Mouse (Mus musculus): ENCODE measurements around the gene Mlh3. TPM values are rescaled to one million over a fixed set of nuclear protein-coding genes. Genes with fewer than 3 reads are reported as not detected.
A peak's percentile ranks its signal among the peaks of the same experiment; 100 is the strongest.

Gene Mlh3
- polyA plus RNA-seq, 1 experiment from 2014 or later = 7.1 TPM

- DNase-seq (ENCODE audit: low spot score) (peak; percentile 52), ATAC-seq (replicated peaks; ENCODE audit: low FRiP score, low read depth) (no peak)
- Histone ChIP-seq H3K36me3 (ENCODE audit: insufficient read depth, low read length) (no peaks in the 10 kb centered on the region), H3K9me3 (replicated peaks; ENCODE audit: low read length) (no peaks in the 10 kb centered on the region), H3K4me2 (ENCODE audit: low read length) (no peak overlapping the region), H3K4me1 (replicated peaks; ENCODE audit: insufficient read depth, low read length) (peaks cover 11% of the 10 kb centered on the region), H3K4me3 (replicated peaks; ENCODE audit: low read depth, low read length) (no peak overlapping the region), H3K27me3 (ENCODE audit: insufficient read depth, low read length) (no peaks in the 10 kb centered on the region), H3K27ac (peak overlapping the region; percentile 31; the same call in 1 of the 2 replicates), H3K9ac (ENCODE audit: low read depth, low read length) (no peak overlapping the region)
- WGBS = 20% methylated on average over 4 of the region's 4 CpGs
- no peak for TF ChIP-seq CTCF (IDR thresholded peaks at IDR 0.05; ENCODE audit: low read depth)
These were observed 75.8 kb downstream of the Mlh3 start for GRCm38 (mm10) chr12:85194623-85195018.

GRCm38 (mm10) chr12:85193923-85194622 lies 76.3 kb downstream of the Mlh3 start:
- no peak overlapping the region for H3K4me3 ChIP-seq (replicated peaks; ENCODE audit: low read depth, low read length)
- TF ChIP-seq CTCF (IDR thresholded peaks at IDR 0.05; ENCODE audit: low read depth) = no peak
- no peaks in the 10 kb centered on the region for H3K36me3 ChIP-seq (ENCODE audit: insufficient read depth, low read length)
- H3K9me3 ChIP-seq (replicated peaks; ENCODE audit: low read length) = no peaks in the 10 kb centered on the region
- 89% methylated on average over 11 of the region's 11 CpGs for WGBS
- ATAC-seq (replicated peaks; ENCODE audit: low FRiP score, low read depth) = no peak
- H3K27me3 ChIP-seq (ENCODE audit: insufficient read depth, low read length) = no peaks in the 10 kb centered on the region
- no peak overlapping the region for H3K9ac ChIP-seq (ENCODE audit: low read depth, low read length)
- no peak overlapping the region for H3K27ac ChIP-seq
- H3K4me2 ChIP-seq (ENCODE audit: low read length) = no peak overlapping the region
- peaks cover 11% of the 10 kb centered on the region for H3K4me1 ChIP-seq (replicated peaks; ENCODE audit: insufficient read depth, low read length)
- no peak for DNase-seq (ENCODE audit: low spot score)

- WGBS = 84% methylated on average over 10 of the region's 10 CpGs
- no peak for TF ChIP-seq CTCF (IDR thresholded peaks at IDR 0.05; ENCODE audit: low read depth)
- Histone ChIP-seq H3K36me3 (ENCODE audit: insufficient read depth, low read length) (no peaks in the 10 kb centered on the region), H3K9ac (ENCODE audit: low read depth, low read length) (no peak overlapping the region), H3K4me1 (replicated peaks; ENCODE audit: insufficient read depth, low read length) (peaks cover 11% of the 10 kb centered on the region), H3K4me3 (replicated peaks; ENCODE audit: low read depth, low read length) (no peak overlapping the region), H3K27me3 (ENCODE audit: insufficient read depth, low read length) (no peaks in the 10 kb centered on the region), H3K9me3 (replicated peaks; ENCODE audit: low read length) (no peaks in the 10 kb centered on the region), H3K27ac (no peak overlapping the region), H3K4me2 (ENCODE audit: low read length) (no peak overlapping the region)
- ATAC-seq (replicated peaks; ENCODE audit: low FRiP score, low read depth) = no peak
- no peak for DNase-seq (ENCODE audit: low spot score)
These were observed 77.3 kb downstream of the Mlh3 start for GRCm38 (mm10) chr12:85193146-85193545.

- peak; percentile 56; the same call in 1 of the 2 replicates for ATAC-seq (replicated peaks; ENCODE audit: low FRiP score, low read depth)
- H3K4me1 ChIP-seq (replicated peaks; ENCODE audit: insufficient read depth, low read length) = peaks cover 11% of the 10 kb centered on the region
- no peaks in the 10 kb centered on the region for H3K36me3 ChIP-seq (ENCODE audit: insufficient read depth, low read length)
- no peak overlapping the region for H3K27ac ChIP-seq
- H3K27me3 ChIP-seq (ENCODE audit: insufficient read depth, low read length) = no peaks in the 10 kb centered on the region
- no peak overlapping the region for H3K4me3 ChIP-seq (replicated peaks; ENCODE audit: low read depth, low read length)
- DNase-seq (ENCODE audit: low spot score) = no peak
- no peak for TF ChIP-seq CTCF (IDR thresholded peaks at IDR 0.05; ENCODE audit: low read depth)
- no peak overlapping the region for H3K4me2 ChIP-seq (ENCODE audit: low read length)
- H3K9me3 ChIP-seq (replicated peaks; ENCODE audit: low read length) = no peaks in the 10 kb centered on the region
- H3K9ac ChIP-seq (ENCODE audit: low read depth, low read length) = no peak overlapping the region
- 17% methylated on average over 19 of the region's 19 CpGs for WGBS
These were observed 77.8 kb downstream of the Mlh3 start for GRCm38 (mm10) chr12:85192461-85193108.

GRCm38 (mm10) chr12:85190290-85190689 lies 80.1 kb downstream of the Mlh3 start:
- no peak overlapping the region for H3K9ac ChIP-seq (ENCODE audit: low read depth, low read length)
- 78% methylated on average over 7 of the region's 7 CpGs for WGBS
- no peak for ATAC-seq (replicated peaks; ENCODE audit: low FRiP score, low read depth)
- no peak overlapping the region for H3K4me2 ChIP-seq (ENCODE audit: low read length)
- no peak overlapping the region for H3K4me3 ChIP-seq (replicated peaks; ENCODE audit: low read depth, low read length)
- H3K27me3 ChIP-seq (ENCODE audit: insufficient read depth, low read length) = no peaks in the 10 kb centered on the region
- TF ChIP-seq CTCF (IDR thresholded peaks at IDR 0.05; ENCODE audit: low read depth) = no peak
- H3K27ac ChIP-seq = no peak overlapping the region
- DNase-seq (ENCODE audit: low spot score) = no peak
- H3K4me1 ChIP-seq (replicated peaks; ENCODE audit: insufficient read depth, low read length) = peaks cover 11% of the 10 kb centered on the region
- H3K36me3 ChIP-seq (ENCODE audit: insufficient read depth, low read length) = no peaks in the 10 kb centered on the region
- H3K9me3 ChIP-seq (replicated peaks; ENCODE audit: low read length) = no peaks in the 10 kb centered on the region

- Histone ChIP-seq H3K9ac (ENCODE audit: low read depth, low read length) (no peak overlapping the region), H3K4me3 (replicated peaks; ENCODE audit: low read depth, low read length) (no peak overlapping the region), H3K4me2 (ENCODE audit: low read length) (no peak overlapping the region), H3K9me3 (replicated peaks; ENCODE audit: low read length) (no peaks in the 10 kb centered on the region), H3K4me1 (replicated peaks; ENCODE audit: insufficient read depth, low read length) (peaks cover 11% of the 10 kb centered on the region; the same call in 1 of the 2 replicates), H3K27me3 (ENCODE audit: insufficient read depth, low read length) (no peaks in the 10 kb centered on the region), H3K36me3 (ENCODE audit: insufficient read depth, low read length) (no peaks in the 10 kb centered on the region), H3K27ac (no peak overlapping the region)
- WGBS = 60% methylated on average over 7 of the region's 7 CpGs
- ATAC-seq (replicated peaks; ENCODE audit: low FRiP score, low read depth) (no peak), DNase-seq (ENCODE audit: low spot score) (no peak)
- no peak for TF ChIP-seq CTCF (IDR thresholded peaks at IDR 0.05; ENCODE audit: low read depth)
These were observed 84.0 kb downstream of the Mlh3 start for GRCm38 (mm10) chr12:85186361-85186760.
